Mouse (Mus musculus): ENCODE data around the gene Hmgb4.

Hmgb4 gene

GRCm38 (mm10) chr4:128227377-128228316, 33.1 kb downstream of the Hmgb4 start:
- no peak for DNase-seq (ENCODE audit: low read depth, low spot score)

DNA sequence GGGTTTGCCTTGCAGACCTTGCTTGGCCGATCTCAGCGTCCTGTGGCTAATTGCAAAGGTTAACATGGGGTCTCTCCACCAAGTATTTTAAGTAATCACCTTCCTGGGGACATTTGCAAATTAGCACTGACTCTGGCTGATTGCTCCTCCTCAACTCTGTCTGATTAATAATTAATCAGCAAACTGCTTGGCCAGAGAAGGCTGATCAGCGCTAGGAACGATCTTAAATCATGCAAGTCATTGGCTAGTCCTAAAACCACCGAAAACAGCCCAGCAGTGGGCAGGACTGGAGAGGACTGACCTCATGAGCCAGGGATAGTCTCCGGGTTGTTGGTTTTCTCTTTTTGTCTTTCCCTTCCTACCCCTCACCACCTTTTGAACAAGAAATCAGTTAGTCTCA, 36.3 kb downstream of the Hmgb4 start:
- DNase-seq (ENCODE audit: low read depth, low spot score): no peak

DNA sequence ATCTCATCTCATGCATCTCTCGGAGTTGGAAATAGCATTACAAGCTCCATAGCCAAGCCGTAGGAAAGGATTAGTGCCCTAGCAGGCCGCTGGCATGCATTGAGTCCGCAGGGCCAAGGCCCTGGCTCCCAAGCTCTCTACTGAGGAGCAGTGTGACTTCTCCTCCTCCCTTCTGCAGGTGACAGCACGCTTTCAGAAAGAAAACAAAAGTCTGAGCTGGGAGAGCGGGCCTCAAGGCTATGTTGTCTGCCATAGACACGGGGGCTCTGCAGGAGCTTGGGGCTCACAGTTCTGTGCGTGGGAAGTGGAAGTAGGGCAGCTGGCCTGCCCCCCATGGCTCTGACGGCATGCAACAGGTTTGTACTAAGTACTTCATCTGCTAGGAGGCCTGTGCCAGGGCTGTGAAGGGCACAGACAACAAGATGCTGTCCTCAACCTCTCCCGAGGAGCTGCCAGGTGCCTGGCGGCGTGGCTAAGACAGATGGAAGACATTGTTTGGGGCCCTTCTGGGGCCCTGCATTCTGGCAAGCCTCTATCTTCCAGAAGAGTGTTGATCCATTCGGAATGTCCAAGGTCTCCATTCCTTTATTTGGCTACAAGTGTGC, 42.7 kb downstream of the Hmgb4 start:
- no peak for DNase-seq (ENCODE audit: low read depth, low spot score)
